ENCODE assay signal across 9 mouse cellular contexts in genomic region chr13:56522821-56523167, GRCm38 (mm10). TPM values are rescaled to one million over a fixed set of nuclear protein-coding genes. Genes with fewer than 3 reads are reported as not detected.
DNase-seq lines count a peak whose midpoint lies in the region; ATAC-seq lines count a peak whose summit lies in the region.
"Had no signal": no experiment of that assay in that cellular context is flagged by ENCODE, and none has a peak within 500 bp of the region (broad histone marks: within the 10 kb centered on the region; RNA-seq: fewer than 3 reads in every experiment).

No protein-coding gene starts in this region.

- ATAC-seq in cerebellum, adult (ENCODE audit: insufficient number of reproducible peaks, low FRiP score, low TSS enrichment): peak; percentile 24; the same call in 1 of the 2 replicates
- no peak for ATAC-seq in megakaryocyte, adult 5-6 weeks (ENCODE audit: poor library complexity, severe bottlenecking)
- ATAC-seq in limb, embryonic 13.5 days (ENCODE audit: low FRiP score, low read depth): peak; percentile 12; the same call in 1 of the 2 replicates
- ATAC-seq in stomach, embryonic 14.5 days (ENCODE audit: insufficient number of reproducible peaks, insufficient read depth, low FRiP score, low read depth): no peak
- no peak for ATAC-seq in CD4-positive, CD25-positive, alpha-beta regulatory T cell, adult 4 months

- no peak for DNase-seq in cerebellum, adult 11-12 months
- DNase-seq in testis, postnatal 14 days (ENCODE audit: low spot score): no peak

- H3K36me3 ChIP-seq in megakaryocyte, embryonic 14.5 days (replicated peaks; ENCODE audit: low read length): no peaks in the 10 kb centered on the region
- H3K36me3 ChIP-seq in limb, embryonic 13.5 days: no peaks in the 10 kb centered on the region
- no peaks in the 10 kb centered on the region for H3K36me3 ChIP-seq in stomach, embryonic 14.5 days (ENCODE audit: control insufficient read depth, insufficient read depth, low read length)

- H3K9ac ChIP-seq in limb, embryonic 13.5 days: peak overlapping the region; percentile 67
- H3K9ac ChIP-seq in stomach, embryonic 14.5 days (replicated peaks; ENCODE audit: low read depth, low read length): peak overlapping the region; percentile 43

- H3K4me1 ChIP-seq in megakaryocyte, embryonic 14.5 days: peaks cover 8% of the 10 kb centered on the region
- H3K4me1 ChIP-seq in limb, embryonic 13.5 days: 0 out of 2 replicates have a peak, but pooled peaks cover 2% of the 10 kb centered on the region
- no peaks in the 10 kb centered on the region for H3K4me1 ChIP-seq in stomach, embryonic 14.5 days (ENCODE audit: control insufficient read depth, insufficient read depth, low read length)

- 4% methylated on average over 8 of the region's 8 CpGs for WGBS in limb, embryonic 13.5 days
- 7% methylated on average over 8 of the region's 8 CpGs for WGBS in stomach, embryonic 14.5 days

- peak overlapping the region; percentile 92 for H3K4me3 ChIP-seq in megakaryocyte, embryonic 14.5 days (replicated peaks)
- H3K4me3 ChIP-seq in limb, embryonic 13.5 days: peak overlapping the region; percentile 65
- H3K4me3 ChIP-seq in stomach, embryonic 14.5 days (ENCODE audit: low read depth, low read length): peak overlapping the region; percentile 54

- no peak overlapping the region for H3K27ac ChIP-seq in limb, embryonic 13.5 days
- H3K27ac ChIP-seq in stomach, embryonic 14.5 days (ENCODE audit: low read length): no peak overlapping the region

- no peaks in the 10 kb centered on the region for H3K9me3 ChIP-seq in megakaryocyte, embryonic 14.5 days
- no peaks in the 10 kb centered on the region for H3K9me3 ChIP-seq in limb, embryonic 13.5 days
- no peaks in the 10 kb centered on the region for H3K9me3 ChIP-seq in stomach, embryonic 14.5 days (ENCODE audit: control insufficient read depth, low read depth, low read length)

- peak overlapping the region; percentile 76 for H3K4me2 ChIP-seq in limb, embryonic 13.5 days (replicated peaks)
- peak overlapping the region; percentile 66 for H3K4me2 ChIP-seq in stomach, embryonic 14.5 days (replicated peaks; ENCODE audit: low read depth, low read length)

- H3K27me3 ChIP-seq in megakaryocyte, embryonic 14.5 days (replicated peaks): peaks cover 2% of the 10 kb centered on the region
- no peaks in the 10 kb centered on the region for H3K27me3 ChIP-seq in limb, embryonic 13.5 days
- no peaks in the 10 kb centered on the region for H3K27me3 ChIP-seq in stomach, embryonic 14.5 days (ENCODE audit: control insufficient read depth, insufficient read depth, low read length)

RNA-seq across cellular contexts. Expression of gene Fbxl21, which starts 0.5 kb away (rescaled TPM):
- not detected in 2 replicates for polyA plus RNA-seq in megakaryocyte, embryonic 14.5 days (2012; ENCODE audit: insufficient read depth, low replicate concordance)
- total RNA-seq in megakaryocyte, adult 5-6 weeks (2015): not detected in 2 replicates
- total RNA-seq in megakaryocyte, adult 5-6 weeks (2017): not detected in 2 replicates
- 3.0 and 3.6 TPM in 2 replicates for polyA plus RNA-seq in limb, embryonic 13.5 days (2015; fragmentation: Nextera tagmentation; extraction: Ambion mirVana)
- 2.5 and 3.2 TPM in 2 replicates for polyA plus RNA-seq in stomach, embryonic 14.5 days (2014; fragmentation: Nextera tagmentation; extraction: Ambion mirVana)
- polyA plus RNA-seq in CD4-positive, CD25-positive, alpha-beta regulatory T cell, adult 4 months (2017; shearing (Covaris generic)): 1 to 10 TPM; 1.6 to 2.2 TPM

RNA-seq across cellular contexts. Expression of gene Lect2, which starts 25.5 kb away (rescaled TPM):
- polyA plus RNA-seq in megakaryocyte, embryonic 14.5 days (2012; ENCODE audit: insufficient read depth, low replicate concordance): not detected in 2 replicates
- total RNA-seq in megakaryocyte, adult 5-6 weeks (2015): not detected in 2 replicates
- total RNA-seq in megakaryocyte, adult 5-6 weeks (2017): not detected in 2 replicates
- polyA plus RNA-seq in limb, embryonic 13.5 days (2015; fragmentation: Nextera tagmentation; extraction: Ambion mirVana): not detected in 2 replicates
- polyA plus RNA-seq in stomach, embryonic 14.5 days (2014; fragmentation: Nextera tagmentation; extraction: Ambion mirVana): not detected in 2 replicates
- not detected for polyA plus RNA-seq in CD4-positive, CD25-positive, alpha-beta regulatory T cell, adult 4 months (2017; shearing (Covaris generic))
- total RNA-seq: layer of hippocampus, postnatal 25 days had no signal

RNA-seq across cellular contexts. Expression of gene Il9, which starts 40.7 kb away (rescaled TPM):
- not detected in 2 replicates for polyA plus RNA-seq in megakaryocyte, embryonic 14.5 days (2012; ENCODE audit: insufficient read depth, low replicate concordance)
- not detected in 2 replicates for total RNA-seq in megakaryocyte, adult 5-6 weeks (2015)
- total RNA-seq in megakaryocyte, adult 5-6 weeks (2017): not detected in 2 replicates
- polyA plus RNA-seq in limb, embryonic 13.5 days (2015; fragmentation: Nextera tagmentation; extraction: Ambion mirVana): not detected in 2 replicates
- polyA plus RNA-seq in stomach, embryonic 14.5 days (2014; fragmentation: Nextera tagmentation; extraction: Ambion mirVana): not detected in 2 replicates
- polyA plus RNA-seq in CD4-positive, CD25-positive, alpha-beta regulatory T cell, adult 4 months (2017; shearing (Covaris generic)): not detected
- total RNA-seq: layer of hippocampus, postnatal 25 days had no signal

Comparison
In these comparisons a context has a peak if more than half of its experiments do, and no peak if none do; other contexts are left out.
1. ATAC-seq: peak in cerebellum, adult (single experiment) and limb, embryonic 13.5 days (single experiment); none in megakaryocyte, adult 5-6 weeks (single experiment), stomach, embryonic 14.5 days (single experiment) and CD4-positive, CD25-positive, alpha-beta regulatory T cell, adult 4 months (single experiment).
2. Peak in every context shown above with its lines, with median percentiles within 50 percentile points of each other: H3K4me3 ChIP-seq.